Mouse (Mus musculus) heart, embryonic 11.5 days (tissue): ENCODE measurements around the gene Banp. TPM values are rescaled to one million over a fixed set of nuclear protein-coding genes. Genes with fewer than 3 reads are reported as not detected.

Source experiments
- ATAC-seq: fragments of 200-750 bp; cut with Nextera tagmentation; replicated peaks from 2 replicates; pipeline ENCODE4 v1.8.0; 2017; ENCODE audit warnings: moderate library complexity; ENCODE audit not compliant: insufficient number of reproducible peaks, low FRiP score, low TSS enrichment
- H3K27ac ChIP-seq: fragments of 300-500 bp; sonication (generic); 2 replicates; pipeline ENCODE4 v1.5.1; 2014; ENCODE audit warnings: mild to moderate bottlenecking, low read depth, low read length
- H3K27me3 ChIP-seq: fragments of 300-500 bp; sonication (generic); 2 replicates; pipeline ENCODE4 v1.6.1; 2014; ENCODE audit warnings: mild to moderate bottlenecking, low read length, mixed read lengths; ENCODE audit not compliant: control insufficient read depth, insufficient read depth
- H3K36me3 ChIP-seq: fragments of 300-500 bp; sonication (generic); 2 replicates; pipeline ENCODE4 v1.6.1; 2014; ENCODE audit warnings: mild to moderate bottlenecking, low read length, moderate library complexity, mixed read lengths; ENCODE audit not compliant: control insufficient read depth, insufficient read depth
- H3K4me1 ChIP-seq: fragments of 300-500 bp; sonication (generic); 2 replicates; pipeline ENCODE4 v1.6.1; 2014; ENCODE audit warnings: low read length; ENCODE audit not compliant: control insufficient read depth, insufficient read depth
- H3K4me2 ChIP-seq: fragments of 300-500 bp; sonication (generic); 2 replicates; pipeline ENCODE4 v1.6.1; 2014; ENCODE audit warnings: mild to moderate bottlenecking, moderate library complexity
- H3K4me3 ChIP-seq: fragments of 300-500 bp; sonication (generic); 2 replicates; pipeline ENCODE4 v1.5.1; 2014; ENCODE audit warnings: low read depth, low read length
- H3K9ac ChIP-seq: fragments of 300-500 bp; sonication (generic); 2 replicates; pipeline ENCODE4 v1.6.1; 2014; ENCODE audit warnings: mild to moderate bottlenecking, low read depth, low read length, moderate library complexity
- H3K9me3 ChIP-seq: fragments of 300-500 bp; sonication (generic); replicated peaks from 2 replicates; pipeline ENCODE4 v1.6.1; 2016; ENCODE audit warnings: low read length; ENCODE audit not compliant: control insufficient read depth
- WGBS: fragments of 180-500 bp; shearing (Covaris S2); extraction: QIAGEN DNeasy Blood & Tissue Kit; methylation state at CpG from one replicate; pipeline ENCODE4 v1.1.7; 2014; ENCODE audit not compliant: insufficient replicate concordance; 5-methylcytosine and 5-hydroxymethylcytosine counted together
- polyA plus RNA-seq: library from polyadenylated mRNA; unstranded; fragments of >200 nt; fragmentation: Nextera tagmentation; extraction: Ambion mirVana; gene quantifications from 2 replicates; pipeline ENCODE4 v1.2.1, GENCODE M21; 2014

Gene Banp
- polyA plus RNA-seq, 1 experiment from 2014 or later: 40.1 TPM

- WGBS: under 1% methylated on average over 60 of the region's 61 CpGs
- peaks cover 18% of the 10 kb centered on the region for H3K4me1 ChIP-seq
- no peaks in the 10 kb centered on the region for H3K9me3 ChIP-seq
- no peaks in the 10 kb centered on the region; the same call in 1 of the 2 replicates for H3K27me3 ChIP-seq
- H3K27ac ChIP-seq: no peak within 1 kb of the TSS
- no peaks in the 10 kb centered on the region for H3K36me3 ChIP-seq
- ATAC-seq: peak; percentile 88
- H3K4me2 ChIP-seq: peak within 1 kb of the TSS; percentile 96
- peak within 1 kb of the TSS; percentile 74 for H3K9ac ChIP-seq
- H3K4me3 ChIP-seq: peak within 1 kb of the TSS; percentile 73
Observed at GRCm38 (mm10) chr8:121907587-121908248, 41.8 kb upstream of the Banp start, which contains the start of gene Slc7a5. TSS of gene Slc7a5 (minus strand) at chr8:121907694.

- ATAC-seq: no peak
- Histone ChIP-seq H3K36me3 (no peaks in the 10 kb centered on the region), H3K4me3 (peak overlapping the region; percentile 73), H3K9ac (no peak overlapping the region), H3K4me2 (peak overlapping the region; percentile 96), H3K27me3 (no peaks in the 10 kb centered on the region; the same call in 1 of the 2 replicates), H3K9me3 (no peaks in the 10 kb centered on the region), H3K4me1 (peaks cover 16% of the 10 kb centered on the region), H3K27ac (no peak overlapping the region)
- WGBS: 50% methylated on average over 8 of the region's 8 CpGs
Observed at GRCm38 (mm10) chr8:121908378-121909147, 41.0 kb upstream of the Banp start.

- Histone ChIP-seq H3K27ac (no peak overlapping the region), H3K9ac (no peak overlapping the region), H3K9me3 (no peaks in the 10 kb centered on the region), H3K36me3 (no peaks in the 10 kb centered on the region), H3K4me2 (no peak overlapping the region), H3K4me1 (peaks cover 16% of the 10 kb centered on the region), H3K27me3 (no peaks in the 10 kb centered on the region; the same call in none of the 2 replicates), H3K4me3 (no peak overlapping the region)
- ATAC-seq: no peak
- WGBS: 62% methylated on average over 8 of the region's 8 CpGs
Observed at GRCm38 (mm10) chr8:121909148-121909541, 40.4 kb upstream of the Banp start.

GRCm38 (mm10) chr8:121909663-121910062, 39.9 kb upstream of the Banp start:
- no peak overlapping the region for H3K27ac ChIP-seq
- ATAC-seq: no peak
- H3K9me3 ChIP-seq: no peaks in the 10 kb centered on the region
- no peaks in the 10 kb centered on the region; the same call in none of the 2 replicates for H3K27me3 ChIP-seq
- no peak overlapping the region for H3K4me2 ChIP-seq
- WGBS: 1% methylated on average over 6 of the region's 6 CpGs
- H3K9ac ChIP-seq: no peak overlapping the region
- H3K36me3 ChIP-seq: no peaks in the 10 kb centered on the region
- no peak overlapping the region for H3K4me3 ChIP-seq
- peaks cover 16% of the 10 kb centered on the region for H3K4me1 ChIP-seq

GRCm38 (mm10) chr8:121911400-121911799, 38.1 kb upstream of the Banp start:
- Histone ChIP-seq H3K36me3 (no peaks in the 10 kb centered on the region), H3K9me3 (no peaks in the 10 kb centered on the region), H3K4me1 (peaks cover 6% of the 10 kb centered on the region; the same call in 1 of the 2 replicates), H3K9ac (no peak overlapping the region), H3K4me3 (no peak overlapping the region), H3K27ac (no peak overlapping the region), H3K4me2 (no peak overlapping the region), H3K27me3 (no peaks in the 10 kb centered on the region; the same call in none of the 2 replicates)
- ATAC-seq: no peak
- 89% methylated on average over 6 of the region's 6 CpGs for WGBS

GRCm38 (mm10) chr8:121911987-121912386, 37.6 kb upstream of the Banp start:
- H3K27me3 ChIP-seq: no peaks in the 10 kb centered on the region; the same call in none of the 2 replicates
- no peaks in the 10 kb centered on the region for H3K9me3 ChIP-seq
- no peak overlapping the region for H3K4me3 ChIP-seq
- no peak overlapping the region for H3K27ac ChIP-seq
- no peak overlapping the region for H3K9ac ChIP-seq
- peaks cover 6% of the 10 kb centered on the region; the same call in 1 of the 2 replicates for H3K4me1 ChIP-seq
- no peak overlapping the region for H3K4me2 ChIP-seq
- WGBS: 62% methylated on average over 7 of the region's 7 CpGs
- no peak for ATAC-seq
- no peaks in the 10 kb centered on the region for H3K36me3 ChIP-seq

GRCm38 (mm10) chr8:121912831-121913230, 36.7 kb upstream of the Banp start:
- H3K9me3 ChIP-seq: no peaks in the 10 kb centered on the region
- H3K9ac ChIP-seq: no peak overlapping the region
- H3K27me3 ChIP-seq: no peaks in the 10 kb centered on the region; the same call in none of the 2 replicates
- 51% methylated on average over 3 of the region's 3 CpGs for WGBS
- no peak overlapping the region for H3K4me2 ChIP-seq
- peaks cover 6% of the 10 kb centered on the region; the same call in 1 of the 2 replicates for H3K4me1 ChIP-seq
- no peak overlapping the region for H3K27ac ChIP-seq
- no peak overlapping the region for H3K4me3 ChIP-seq
- no peaks in the 10 kb centered on the region for H3K36me3 ChIP-seq
- no peak for ATAC-seq

GRCm38 (mm10) chr8:121913378-121913777, 36.2 kb upstream of the Banp start:
- WGBS: 74% methylated on average over 8 of the region's 8 CpGs
- ATAC-seq: no peak
- H3K9ac ChIP-seq: no peak overlapping the region
- peaks cover 6% of the 10 kb centered on the region; the same call in 1 of the 2 replicates for H3K4me1 ChIP-seq
- H3K4me2 ChIP-seq: no peak overlapping the region
- H3K27me3 ChIP-seq: no peaks in the 10 kb centered on the region; the same call in none of the 2 replicates
- H3K9me3 ChIP-seq: no peaks in the 10 kb centered on the region
- H3K27ac ChIP-seq: no peak overlapping the region
- no peaks in the 10 kb centered on the region for H3K36me3 ChIP-seq
- no peak overlapping the region for H3K4me3 ChIP-seq
